Mouse (Mus musculus) kidney, embryonic 16.5 days (tissue): ENCODE data around the gene Heatr3. TPM values are rescaled to one million over a fixed set of nuclear protein-coding genes. Genes with fewer than 3 reads are reported as not detected.
"Not testable (repeated sequence)": the region's sequence is repeated elsewhere in the genome, so short reads cannot be mapped to it uniquely, and the experiment has no call there.

Source experiments
- ATAC-seq: fragments of 200-750 bp; cut with Nextera tagmentation; 2 replicates; pipeline ENCODE4 v1.8.0; 2017; ENCODE audit warnings: moderate TSS enrichment; ENCODE audit not compliant: low FRiP score, low TSS enrichment
- H3K27ac ChIP-seq: fragments of 300-500 bp; sonication (generic); 2 replicates; pipeline ENCODE4 v1.5.1; 2014; ENCODE audit warnings: low read length
- H3K27me3 ChIP-seq: fragments of 300-500 bp; sonication (generic); 2 replicates; pipeline ENCODE4 v1.6.1; 2014; ENCODE audit warnings: low read length, control low read depth, mixed read lengths; ENCODE audit not compliant: insufficient read depth
- H3K36me3 ChIP-seq: fragments of 300-500 bp; sonication (generic); 2 replicates; pipeline ENCODE4 v1.6.1; 2014; ENCODE audit warnings: low read length, control low read depth, mixed read lengths; ENCODE audit not compliant: insufficient read depth
- H3K4me1 ChIP-seq: fragments of 300-500 bp; sonication (generic); 2 replicates; pipeline ENCODE4 v1.6.1; 2014; ENCODE audit warnings: low read length, control low read depth, mixed read lengths; ENCODE audit not compliant: insufficient read depth
- H3K4me2 ChIP-seq: fragments of 300-500 bp; sonication (generic); replicated peaks from 2 replicates; pipeline ENCODE4 v1.6.1; 2014; ENCODE audit warnings: low read depth, low read length
- H3K4me3 ChIP-seq: fragments of 300-500 bp; sonication (generic); 2 replicates; pipeline ENCODE4 v1.5.1; 2014; ENCODE audit warnings: mild to moderate bottlenecking, low read length
- H3K9ac ChIP-seq: fragments of 300-500 bp; sonication (generic); replicated peaks from 2 replicates; pipeline ENCODE4 v1.6.1; 2014; ENCODE audit warnings: low read length
- H3K9me3 ChIP-seq: fragments of 300-500 bp; sonication (generic); 2 replicates; pipeline ENCODE4 v1.6.1; 2016; ENCODE audit warnings: low read length, control low read depth
- WGBS: fragments of 180-500 bp; shearing (Covaris S2); extraction: QIAGEN DNeasy Blood & Tissue Kit; methylation state at CpG from one replicate; pipeline ENCODE4 v1.1.7; 2014; 5-methylcytosine and 5-hydroxymethylcytosine counted together
- microRNA-seq: library from miRNA; unstranded; fragments of <30 nt; microRNA quantifications from one replicate; pipeline ENCODE4, GENCODE M21; 2016
- polyA plus RNA-seq: library from polyadenylated mRNA; unstranded; fragments of >200 nt; fragmentation: Nextera tagmentation; extraction: Ambion mirVana; gene quantifications from 2 replicates; pipeline ENCODE4 v1.2.1, GENCODE M21; 2015

Heatr3 gene
- polyA plus RNA-seq, 1 experiment from 2014 or later: 51.4 TPM

DNA sequence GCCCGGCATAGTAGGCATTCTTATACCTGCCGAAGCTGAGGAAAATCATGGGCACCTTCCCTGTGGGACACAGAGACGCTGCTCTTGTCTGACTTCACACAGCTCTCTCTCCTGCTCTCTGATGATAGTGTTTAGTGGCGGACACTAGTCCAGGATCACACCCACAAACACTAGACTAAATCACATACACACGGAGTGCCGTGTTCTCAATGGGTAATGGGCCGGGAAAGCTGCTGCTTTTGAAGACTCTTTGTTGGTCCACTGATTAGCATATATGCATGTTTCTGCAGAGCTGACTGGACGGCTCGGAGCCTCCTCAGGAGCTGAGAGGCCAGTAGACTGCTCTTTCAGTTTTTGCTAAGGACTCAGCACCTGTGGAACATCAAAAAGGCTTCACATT is 68.4 kb downstream of the Heatr3 start:
- H3K36me3 ChIP-seq: 0 out of 2 replicates have a peak, but pooled peaks cover 5% of the 10 kb centered on the region
- no peak overlapping the region for H3K4me3 ChIP-seq
- WGBS: 87% methylated on average over 9 of the region's 9 CpGs
- no peak overlapping the region for H3K9ac ChIP-seq
- no peak for ATAC-seq
- H3K9me3 ChIP-seq: no peaks in the 10 kb centered on the region
- H3K27me3 ChIP-seq: no peaks in the 10 kb centered on the region
- peaks cover 31% of the 10 kb centered on the region for H3K4me1 ChIP-seq
- H3K27ac ChIP-seq: no peak overlapping the region
- no peak overlapping the region for H3K4me2 ChIP-seq

DNA sequence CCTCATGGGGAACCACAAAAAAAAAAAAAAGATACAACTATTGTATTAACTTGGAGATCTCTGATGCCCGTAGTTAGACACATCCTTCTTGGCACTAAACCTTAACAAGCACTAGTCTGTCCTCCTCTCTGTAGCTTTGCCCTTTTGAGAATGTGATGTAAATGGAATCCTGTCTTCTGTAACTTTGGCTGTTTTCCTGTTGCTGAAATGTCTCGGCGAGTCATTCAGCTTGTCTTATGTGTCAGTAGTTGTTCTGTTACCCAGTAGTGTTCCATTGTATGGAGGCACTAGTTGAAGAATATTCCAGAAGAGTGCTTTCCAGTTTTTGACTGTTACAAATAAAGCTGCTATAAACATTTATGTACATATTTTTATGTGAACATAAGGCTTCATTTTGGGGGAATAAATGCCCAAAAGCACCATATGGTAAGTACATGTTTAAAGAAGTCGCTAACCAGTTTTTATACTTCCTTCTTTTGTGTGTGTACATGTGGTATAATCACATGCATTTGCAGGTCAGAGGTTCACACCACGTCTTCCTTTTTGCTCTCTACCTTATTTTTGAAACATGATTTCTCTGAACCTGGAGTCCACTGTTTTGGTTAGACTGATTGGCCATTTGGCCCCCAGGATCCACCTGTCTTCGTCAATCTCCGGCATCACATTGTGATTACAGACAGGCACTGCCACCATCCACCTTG is 69.6 kb downstream of the Heatr3 start:
- H3K4me2 ChIP-seq: no peak overlapping the region
- WGBS: 89% methylated on average over 7 of the region's 7 CpGs

DNA sequence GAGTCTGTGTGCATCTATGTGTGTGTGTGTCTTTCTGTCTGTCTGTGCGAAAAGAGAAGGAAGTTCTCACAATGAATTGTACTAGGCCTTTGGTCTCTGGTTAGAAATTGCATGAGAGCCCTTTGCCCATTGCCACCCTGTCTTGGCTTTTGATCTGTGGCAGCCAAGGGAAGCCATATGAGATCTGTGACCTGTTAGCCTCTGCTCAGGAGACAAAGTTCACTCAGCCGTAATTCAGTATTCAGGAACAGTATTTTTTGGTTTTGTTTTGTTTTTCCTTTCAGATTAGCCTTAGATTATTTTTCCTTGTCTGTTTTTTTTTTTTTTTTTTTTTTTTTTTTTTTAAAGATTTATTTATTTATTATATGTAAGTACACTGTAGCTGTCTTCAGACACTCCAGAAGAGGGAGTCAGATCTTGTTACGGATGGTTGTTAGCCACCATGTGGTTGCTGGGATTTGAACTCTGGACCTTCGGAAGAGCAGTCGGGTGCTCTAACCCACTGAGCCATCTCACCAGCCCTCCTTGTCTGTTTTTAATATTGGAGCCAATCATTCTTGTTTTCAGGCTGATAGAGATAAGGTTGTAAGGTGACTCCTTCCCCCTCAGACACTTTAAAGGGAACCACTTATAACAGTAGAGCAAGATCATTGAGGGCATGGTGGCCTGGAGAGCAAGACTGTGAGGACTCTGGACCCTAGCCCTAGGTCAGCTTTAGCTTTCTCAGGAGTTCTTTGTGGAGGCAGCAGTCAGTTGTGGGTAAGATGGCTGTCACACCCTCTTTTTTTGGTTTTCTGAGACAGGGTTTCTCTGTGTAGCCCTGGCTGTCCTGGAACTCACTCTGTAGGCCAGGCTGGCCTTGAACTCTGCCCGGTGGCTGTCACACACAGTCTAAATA is 72.5 kb downstream of the Heatr3 start:
- H3K4me2 ChIP-seq, H3K27me3 ChIP-seq, H3K9me3 ChIP-seq, H3K4me1 ChIP-seq, H3K9ac ChIP-seq, H3K36me3 ChIP-seq, H3K4me3 ChIP-seq: not testable (repeated sequence)
- H3K27ac ChIP-seq: peak overlapping the region; percentile 68
- WGBS: 76% methylated on average over 5 of the region's 6 CpGs
- ATAC-seq: peak; percentile 39; the same call in 1 of the 2 replicates

More for the DNA sequence above, 69.6 kb downstream of the Heatr3 start:
- no peak overlapping the region for H3K4me3 ChIP-seq
- no peak overlapping the region for H3K27ac ChIP-seq
- no peak overlapping the region for H3K9ac ChIP-seq
- no peak for ATAC-seq
- H3K36me3 ChIP-seq: 0 out of 2 replicates have a peak, but pooled peaks cover 5% of the 10 kb centered on the region
- H3K4me1 ChIP-seq: peaks cover 18% of the 10 kb centered on the region
- no peaks in the 10 kb centered on the region for H3K27me3 ChIP-seq
- H3K9me3 ChIP-seq: no peaks in the 10 kb centered on the region

DNA sequence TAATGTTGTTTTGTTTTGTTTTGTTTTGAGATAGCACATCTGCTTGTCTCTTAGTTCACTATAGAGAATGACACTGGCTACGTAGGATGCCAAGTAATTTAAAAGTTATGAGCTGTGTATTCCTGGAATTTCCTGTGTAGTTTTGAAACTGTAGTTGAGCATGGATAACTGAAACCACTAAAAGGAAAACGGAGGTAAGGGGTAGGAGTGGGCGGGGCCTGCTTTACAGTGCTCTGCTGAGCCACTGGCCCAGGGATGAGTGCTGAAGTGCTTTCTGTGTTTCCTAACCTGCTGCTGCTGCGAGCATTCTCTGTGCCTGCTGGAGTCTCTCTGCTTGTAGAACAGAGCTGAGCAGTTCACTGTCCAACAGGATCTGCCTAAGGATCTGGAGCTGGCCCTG is 83.7 kb downstream of the Heatr3 start:
- no peak for ATAC-seq

More for the DNA sequence above, 83.7 kb downstream of the Heatr3 start:
- Histone ChIP-seq H3K27ac (no peak overlapping the region; the same call in 1 of the 2 replicates), H3K4me1 (0 out of 2 replicates have a peak, but pooled peaks cover 19% of the 10 kb centered on the region), H3K9ac (no peak overlapping the region), H3K36me3 (no peaks in the 10 kb centered on the region), H3K4me3 (no peak overlapping the region), H3K27me3 (no peaks in the 10 kb centered on the region), H3K4me2 (no peak overlapping the region), H3K9me3 (no peaks in the 10 kb centered on the region)
- WGBS: 40% methylated on average over 4 of the region's 4 CpGs

Small RNAs within 50 kb of the gene (microRNA-seq; reads per million reads assigned to microRNA genes)
- 1.1 reads per million for gene Mir7071

Other genes with a start within 250 kb of the Heatr3 start
- gene Zfp423, start 178.3 kb upstream of the Heatr3 start, polyA plus RNA-seq: 9.1 and 11.4 TPM in 2 replicates
- 57.8 and 57.9 TPM in 2 replicates for gene Cnep1r1, start 19.1 kb upstream of the Heatr3 start, polyA plus RNA-seq
- 6.3 and 6.4 TPM in 2 replicates for gene Tent4b, start 61.4 kb downstream of the Heatr3 start, polyA plus RNA-seq
- 3.0 and 3.7 TPM in 2 replicates for gene Adcy7, start 134.5 kb downstream of the Heatr3 start, polyA plus RNA-seq
- gene Brd7, start 224.3 kb downstream of the Heatr3 start, polyA plus RNA-seq: 53.6 and 61.1 TPM in 2 replicates